Mouse (Mus musculus): Measurements from ENCODE around the gene Pcsk5.
"Not testable (repeated sequence)": the region's sequence is repeated elsewhere in the genome, so short reads cannot be mapped to it uniquely, and the experiment has no call there.

Gene Pcsk5

DNA sequence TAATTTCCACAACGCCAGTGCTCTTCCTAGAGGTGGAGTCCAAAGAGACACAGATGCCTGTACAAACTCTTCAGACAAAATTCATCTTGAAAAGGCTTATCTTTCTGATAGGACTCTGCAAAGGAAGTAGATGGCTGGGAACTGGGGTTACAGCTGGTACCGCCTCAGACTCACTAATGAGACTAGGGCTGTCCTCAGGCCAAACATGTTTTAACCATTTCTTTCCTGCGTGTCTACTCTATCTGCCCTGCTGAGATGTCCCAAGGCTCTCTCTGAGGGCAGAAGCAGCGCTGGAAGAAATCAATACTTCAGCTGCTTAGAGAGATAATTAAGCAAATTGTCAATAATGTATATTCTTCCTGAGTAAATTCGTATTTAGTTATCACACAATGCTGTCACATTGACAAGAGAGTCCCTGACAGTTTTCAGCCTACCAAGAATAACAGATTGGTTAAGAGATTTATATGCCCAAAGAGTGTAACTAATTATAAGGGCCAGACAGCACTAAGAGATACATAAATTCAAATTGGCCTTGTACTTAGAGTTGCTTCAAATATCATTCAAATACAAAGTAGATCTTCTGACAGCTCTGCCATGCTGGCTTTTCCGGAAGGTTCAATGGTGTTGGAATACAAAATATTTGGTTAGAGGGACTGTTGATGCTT, 355.2 kb downstream of the Pcsk5 start:
- no peak for DNase-seq (ENCODE audit: low spot score in 2 of 2)

DNA sequence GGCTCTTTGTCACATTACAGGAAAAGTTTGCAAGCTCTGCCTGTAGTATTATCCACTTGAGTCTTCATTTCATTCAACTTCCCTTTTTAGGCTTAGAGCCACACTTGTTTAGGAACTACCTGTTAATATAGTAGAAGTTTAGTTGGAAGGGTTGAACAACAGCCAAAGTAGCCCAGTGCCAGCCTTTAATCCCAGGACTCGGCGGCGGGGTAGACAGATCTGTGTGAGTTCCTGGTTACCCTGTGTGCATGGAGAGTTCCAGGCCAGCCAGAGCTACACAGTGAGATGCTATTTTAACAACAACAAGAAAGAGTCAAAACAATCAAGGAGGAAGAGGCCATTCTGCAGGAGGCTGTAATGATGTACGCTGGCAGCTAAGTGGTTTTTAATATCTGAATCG, 358.0 kb downstream of the Pcsk5 start:
- no peak for DNase-seq (ENCODE audit: low spot score in 2 of 2)

GRCm38 (mm10) chr19:17476021-17476420, 361.4 kb downstream of the Pcsk5 start:
- DNase-seq (ENCODE audit: low spot score in 2 of 2): no peak

GRCm38 (mm10) chr19:17473138-17473537, 364.3 kb downstream of the Pcsk5 start:
- DNase-seq (ENCODE audit: low spot score in 2 of 2): not testable (repeated sequence)

DNA sequence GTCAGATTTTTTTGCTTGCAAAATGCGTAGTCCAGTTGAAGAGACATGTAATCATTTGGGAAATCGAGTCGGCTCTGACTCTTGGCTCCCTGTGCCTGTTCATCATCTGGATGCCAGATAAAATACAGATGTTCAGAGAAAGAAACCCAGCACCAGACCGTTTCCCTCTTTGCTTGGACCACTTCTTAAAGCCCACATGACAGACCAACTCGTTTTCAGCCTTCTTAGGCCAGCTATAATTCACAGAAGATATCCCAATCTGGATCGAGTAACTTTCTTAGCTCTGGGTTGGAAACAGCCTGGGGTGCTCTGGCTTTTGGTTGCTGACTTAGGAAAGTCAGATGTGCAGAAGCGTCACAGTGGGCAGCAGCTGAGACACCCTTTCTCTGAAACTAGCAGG, 365.6 kb downstream of the Pcsk5 start:
- no peak for DNase-seq (ENCODE audit: low spot score in 2 of 2)

DNA sequence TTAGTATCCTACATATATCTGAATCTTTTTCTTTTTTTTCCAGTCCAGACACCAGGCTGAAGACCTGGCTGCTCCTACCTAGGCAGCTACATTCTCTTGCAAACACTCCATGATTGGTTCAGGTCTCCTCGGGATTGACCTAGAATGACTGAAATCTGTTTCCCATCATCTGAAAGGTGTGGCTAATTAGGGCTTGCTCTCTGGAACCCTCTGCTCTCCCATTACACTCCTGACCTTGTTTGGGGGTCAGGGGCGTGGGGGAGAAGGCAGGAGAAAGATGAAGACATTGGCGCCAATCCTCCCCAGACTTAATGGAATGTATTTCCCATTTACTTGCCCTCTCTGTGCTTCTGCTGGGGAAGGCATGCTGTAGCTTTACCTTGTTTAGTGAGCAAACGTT, 366.2 kb downstream of the Pcsk5 start:
- no peak for DNase-seq (ENCODE audit: low spot score in 2 of 2)

GRCm38 (mm10) chr19:17467556-17468211, 369.7 kb downstream of the Pcsk5 start:
- DNase-seq (ENCODE audit: low spot score in 2 of 2): no peak

DNA sequence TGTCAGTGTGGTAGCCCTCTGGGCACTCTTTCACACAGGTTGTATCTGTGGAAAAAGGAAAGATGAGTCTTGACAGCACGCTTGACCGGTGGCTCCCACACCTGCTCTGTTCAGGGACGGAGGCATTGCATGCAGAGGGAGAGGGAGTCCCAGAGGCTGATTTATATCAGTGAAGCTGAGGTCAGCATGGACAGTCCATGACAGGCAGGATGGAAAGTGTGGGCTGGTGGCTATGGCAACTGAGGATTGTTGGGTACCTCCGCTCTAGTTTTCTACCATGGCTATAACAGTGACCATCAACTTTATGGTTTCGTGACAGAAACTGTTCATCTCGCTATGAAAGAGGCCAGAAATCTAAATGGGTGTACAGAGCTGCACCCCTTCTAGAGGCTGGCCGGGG, 385.4 kb downstream of the Pcsk5 start:
- DNase-seq (ENCODE audit: low spot score in 2 of 2): no peak

- DNase-seq (ENCODE audit: low spot score in 2 of 2): no peak
These were observed 393.9 kb downstream of the Pcsk5 start for GRCm38 (mm10) chr19:17443581-17443980.

DNA sequence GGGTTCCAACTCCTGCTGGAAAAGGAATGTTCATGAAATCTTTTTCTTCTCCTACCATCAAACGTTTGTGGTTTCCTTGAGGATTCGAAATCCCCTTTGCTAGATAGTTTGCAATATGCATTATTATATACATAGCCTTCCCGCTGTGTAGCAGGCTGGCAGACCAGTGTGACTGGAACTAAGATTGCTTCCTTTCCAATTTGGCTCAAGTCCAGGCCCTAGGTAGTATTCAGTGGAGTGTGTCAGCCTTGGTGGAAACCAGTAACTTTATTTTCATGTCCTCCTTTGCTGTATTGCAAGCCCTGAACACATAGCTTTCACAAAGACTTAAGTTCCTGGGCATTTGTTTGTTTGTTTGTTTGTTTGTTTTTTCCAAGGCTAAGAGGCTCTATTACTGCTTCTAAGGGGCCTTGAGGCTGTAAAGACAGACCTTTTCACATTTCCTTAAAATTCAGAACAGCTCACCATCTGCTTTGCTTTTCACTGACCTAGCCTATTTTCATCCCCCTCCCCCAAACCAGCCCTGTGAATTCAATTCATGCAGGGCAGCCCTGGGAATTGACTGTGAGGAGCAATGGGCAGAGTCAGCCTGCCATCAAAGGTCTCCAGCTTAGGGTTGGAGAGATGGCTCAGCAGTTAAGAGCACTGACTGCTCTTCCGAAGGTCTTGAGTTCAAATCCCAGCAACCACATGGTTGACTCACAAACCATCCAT, 397.8 kb downstream of the Pcsk5 start:
- no peak for DNase-seq (ENCODE audit: low spot score in 2 of 2)

DNA sequence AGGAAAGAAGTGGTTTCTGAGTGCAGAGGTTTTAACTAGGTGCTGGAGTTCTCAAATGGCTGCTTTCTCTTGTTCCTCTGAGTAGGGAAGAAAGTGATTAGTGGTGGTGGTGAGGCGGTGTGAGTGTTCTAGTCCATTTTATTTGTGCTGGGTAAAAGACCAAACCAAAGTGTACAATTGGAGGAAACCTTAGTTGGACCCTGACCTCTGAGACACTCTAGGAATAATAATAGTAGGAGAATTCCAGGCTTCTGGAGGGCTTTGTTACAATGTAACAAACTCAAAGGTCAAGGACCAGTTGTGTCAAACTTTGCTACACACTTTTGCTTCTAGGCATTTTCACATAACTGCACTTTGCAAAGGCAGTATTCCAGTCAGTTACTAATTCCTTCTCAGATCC, 400.8 kb downstream of the Pcsk5 start:
- DNase-seq (ENCODE audit: low spot score in 2 of 2): no peak

- DNase-seq (ENCODE audit: low spot score in 2 of 2): no peak
These were observed 408.9 kb downstream of the Pcsk5 start for GRCm38 (mm10) chr19:17428561-17428914.

- DNase-seq (ENCODE audit: low spot score in 2 of 2): no peak
These were observed 409.4 kb downstream of the Pcsk5 start for GRCm38 (mm10) chr19:17427824-17428560.

DNA sequence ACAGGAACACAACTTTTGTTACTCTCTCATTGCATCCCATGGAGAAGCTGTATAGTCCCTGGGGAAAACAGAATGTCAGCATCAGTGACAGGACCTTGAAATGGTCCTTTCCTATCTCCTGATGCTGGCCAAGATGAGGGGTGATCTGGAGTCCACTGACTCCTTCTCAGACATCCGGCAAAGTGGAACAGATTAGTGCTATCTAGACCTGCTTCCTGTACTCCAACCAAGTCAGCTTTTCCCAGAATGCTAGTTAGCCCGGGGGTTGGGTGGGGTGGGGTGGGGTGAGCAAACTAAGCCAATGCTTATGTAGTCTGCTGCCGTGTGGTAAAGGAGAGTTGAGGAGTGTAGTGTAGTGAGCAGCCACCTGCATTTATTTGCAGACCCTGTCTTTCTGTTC, 414.1 kb downstream of the Pcsk5 start:
- no peak for DNase-seq (ENCODE audit: low spot score in 2 of 2)

- DNase-seq (ENCODE audit: low spot score in 2 of 2): no peak
These were observed 419.6 kb downstream of the Pcsk5 start for GRCm38 (mm10) chr19:17417855-17418254.

- no peak for DNase-seq (ENCODE audit: low spot score in 2 of 2)
These were observed 424.4 kb downstream of the Pcsk5 start for GRCm38 (mm10) chr19:17412915-17413459.

GRCm38 (mm10) chr19:17410465-17411065, 426.9 kb downstream of the Pcsk5 start:
- DNase-seq (ENCODE audit: low spot score in 2 of 2): no peak

- no peak for DNase-seq (ENCODE audit: low spot score in 2 of 2)
These were observed 428.1 kb downstream of the Pcsk5 start for GRCm38 (mm10) chr19:17409351-17409750.

DNA sequence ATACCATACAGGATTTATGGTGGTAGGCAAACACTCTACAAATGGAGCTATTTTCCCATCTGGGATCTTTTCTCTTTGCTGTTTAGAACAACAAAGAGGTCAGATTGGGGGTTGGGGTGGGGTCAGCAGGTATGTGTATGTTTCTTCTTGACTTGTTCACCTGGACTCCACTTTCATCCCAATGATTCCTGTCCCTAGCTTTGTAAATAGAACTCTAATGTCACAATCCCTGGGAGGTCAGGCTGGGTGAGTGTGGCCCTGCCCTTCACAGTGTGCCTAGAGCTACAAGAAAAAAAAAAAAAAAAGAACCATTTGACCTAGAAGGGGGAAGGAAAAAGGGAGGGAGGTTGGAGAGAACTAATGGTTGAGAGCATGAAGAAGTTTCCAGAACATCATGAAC, 428.8 kb downstream of the Pcsk5 start:
- no peak for DNase-seq (ENCODE audit: low spot score in 2 of 2)

DNA sequence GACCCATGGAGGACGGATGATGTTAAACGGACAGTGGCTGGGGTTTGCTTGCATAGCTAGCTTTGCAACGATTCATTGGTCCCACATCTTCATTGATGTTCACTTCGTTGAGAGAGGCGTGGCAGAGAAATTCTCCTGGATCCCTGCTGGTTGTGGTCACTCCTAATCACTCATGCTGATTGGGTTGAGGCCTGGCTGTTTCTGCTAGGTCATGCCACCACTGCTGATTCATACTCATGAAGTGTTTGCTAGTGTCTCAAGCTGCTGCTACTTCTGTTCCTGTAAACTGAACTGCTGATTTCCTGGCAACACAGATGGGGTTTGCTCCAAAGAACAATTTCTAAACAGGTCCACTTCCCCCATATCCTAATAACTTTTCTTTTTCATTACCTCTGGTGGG, 430.6 kb downstream of the Pcsk5 start:
- no peak for DNase-seq (ENCODE audit: low spot score in 2 of 2)

GRCm38 (mm10) chr19:17403175-17403574, 434.3 kb downstream of the Pcsk5 start:
- DNase-seq (ENCODE audit: low spot score in 2 of 2): no peak

- no peak for DNase-seq (ENCODE audit: low spot score in 2 of 2)
These were observed 436.9 kb downstream of the Pcsk5 start for GRCm38 (mm10) chr19:17400571-17400970.
